Mouse (Mus musculus) liver, postnatal 0 days (tissue): ENCODE measurements at regions not wholly inside any gene's neighbourhood (a gene's known extent, or its start where the extent isn't known, plus 50 kb on each side); places are given as distances from the start of the nearest gene placed in this dataset.

Source experiments
- CTCF ChIP-seq: sonication (generic); IDR thresholded peaks from 2 replicates; pipeline ENCODE4 v1.5.1; 2016; ENCODE audit warnings: antibody characterized with exemption, low read depth
- EP300 ChIP-seq: IDR thresholded peaks from 2 replicates; pipeline ENCODE4 v1.6.1; 2016; ENCODE audit warnings: antibody characterized with exemption, low read depth, mild to moderate bottlenecking

DNA sequence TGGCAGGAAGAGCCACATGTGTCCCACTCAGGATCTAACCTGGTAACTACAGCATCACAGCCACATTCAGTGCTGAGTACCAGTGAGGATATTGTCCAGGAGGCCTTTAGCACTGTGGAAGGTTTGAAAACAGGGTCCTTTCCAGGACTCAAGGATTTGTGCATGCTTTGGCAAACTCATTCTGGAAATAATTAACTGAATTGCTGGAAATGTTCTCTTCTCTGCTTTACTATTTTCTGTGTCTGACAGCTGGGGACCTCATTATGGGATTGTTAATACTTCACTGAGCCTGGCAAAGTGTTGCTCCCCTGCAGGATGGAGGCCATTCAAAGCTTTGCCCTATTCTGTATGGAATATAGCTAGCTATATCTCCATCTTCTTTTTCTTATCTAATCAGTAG, 342.8 kb upstream of the Pdzrn3 start:
- TF ChIP-seq CTCF, result no peak
- no peak for TF ChIP-seq EP300
